ENCODE assay signal across 20 mouse cellular contexts in genomic region chr14:76850641-76851040, GRCm38 (mm10).
"Had no signal": no experiment of that assay in that cellular context is flagged by ENCODE, and none has a peak within 500 bp of the region (broad histone marks: within the 10 kb centered on the region; RNA-seq: fewer than 3 reads in every experiment).

No protein-coding gene starts in this region.

- ATAC-seq: hindbrain, embryonic 16.5 days; hindbrain, postnatal 0 days; inflammation-experienced regulatory T-cells, adult 6 months; intestine, embryonic 16.5 days; intestine, postnatal 0 days had no signal

- DNase-seq: heart, postnatal 10 days; heart, postnatal 14 days; heart, postnatal 4 days; kidney, adult 11 months; kidney, adult 18-20 months; kidney, adult 2 months; kidney, adult 8-10 months; kidney, adult 9 months; kidney, postnatal 10 days; kidney, postnatal 14 days; kidney, postnatal 25 days; kidney, postnatal 36 days; kidney, postnatal 4 days; layer of hippocampus, adult 9-11 months; layer of hippocampus, postnatal 36 days had no signal
